Mouse (Mus musculus) erythroblast, embryonic 14.5 days (primary cell): ENCODE measurements around the gene Hoxd10.

Source experiments
- GATA1 ChIP-seq: IDR thresholded peaks from 2 replicates; pipeline ENCODE4 v1.6.1; 2012; ENCODE audit warnings: low read length, inconsistent platforms, mixed read lengths
- TAL1 ChIP-seq: IDR thresholded peaks from 3 replicates; pipeline ENCODE4 v1.6.1; 2012; ENCODE audit warnings: low read length, inconsistent platforms, mixed read lengths

GRCm38 (mm10) chr2:74720955-74721491, 29.3 kb downstream of the Hoxd10 start:
- TF ChIP-seq TAL1 (no peak), GATA1 (no peak)
